Mouse (Mus musculus): ENCODE data around the gene Eras. TPM values are rescaled to one million over a fixed set of nuclear protein-coding genes. Genes with fewer than 3 reads are reported as not detected.
"Not testable (repeated sequence)": the region's sequence is repeated elsewhere in the genome, so short reads cannot be mapped to it uniquely, and the experiment has no call there.

Gene Eras
- polyA plus RNA-seq, 1 experiment from 2014 or later, result not detected

GRCm38 (mm10) chrX:7947108-7947899 is 18.9 kb upstream of the Eras start, which contains the start of gene Hdac6:
Hdac6 (minus strand) TSS chrX:7947889.
- Histone ChIP-seq H3K27ac (replicated peaks) (peak within 1 kb of the TSS; percentile 63), H3K9ac (replicated peaks) (peak within 1 kb of the TSS; percentile 58), H3K4me2 (replicated peaks) (peak within 1 kb of the TSS; percentile 50), H3K9me3 (no peaks in the 10 kb centered on the region), H3K27me3 (no peaks in the 10 kb centered on the region), H3K36me3 (no peaks in the 10 kb centered on the region), H3K4me1 (0 out of 2 replicates have a peak, but pooled peaks cover 4% of the 10 kb centered on the region), H3K4me3 (peak within 1 kb of the TSS; percentile 53)
- peak; percentile 60 for ATAC-seq (replicated peaks)
- 23% methylated on average over 35 of the region's 37 CpGs for WGBS

- Histone ChIP-seq H3K4me1 (0 out of 2 replicates have a peak, but pooled peaks cover 4% of the 10 kb centered on the region), H3K9ac (replicated peaks) (no peak overlapping the region), H3K27ac (replicated peaks) (no peak overlapping the region), H3K27me3 (no peaks in the 10 kb centered on the region), H3K4me3 (no peak overlapping the region), H3K9me3 (no peaks in the 10 kb centered on the region), H3K36me3 (no peaks in the 10 kb centered on the region), H3K4me2 (replicated peaks) (no peak overlapping the region)
- 71% methylated on average over 8 of the region's 8 CpGs for WGBS
- no peak for ATAC-seq (replicated peaks)
These were observed 17.2 kb upstream of the Eras start for GRCm38 (mm10) chrX:7945618-7946017.

- Histone ChIP-seq H3K36me3 (0 out of 2 replicates have a peak, but pooled peaks cover 9% of the 10 kb centered on the region), H3K4me2 (replicated peaks) (no peak overlapping the region), H3K27me3 (no peaks in the 10 kb centered on the region), H3K4me3 (no peak overlapping the region), H3K27ac (replicated peaks) (no peak overlapping the region), H3K9ac (replicated peaks) (no peak overlapping the region), H3K9me3 (no peaks in the 10 kb centered on the region), H3K4me1 (no peaks in the 10 kb centered on the region)
- WGBS, result 87% methylated on average over 6 of the region's 6 CpGs
- ATAC-seq (replicated peaks), result no peak
These were observed 9.3 kb upstream of the Eras start for GRCm38 (mm10) chrX:7937667-7938066.

GRCm38 (mm10) chrX:7936874-7937273 is 8.5 kb upstream of the Eras start:
- WGBS, result 62% methylated on average over 11 of the region's 11 CpGs

GRCm38 (mm10) chrX:7927116-7927515 is 1.3 kb downstream of the Eras start:
- no peak overlapping the region for H3K9ac ChIP-seq (replicated peaks)
- H3K36me3 ChIP-seq, result peaks cover 8% of the 10 kb centered on the region; the same call in 1 of the 2 replicates
- no peak overlapping the region for H3K4me3 ChIP-seq
- H3K27ac ChIP-seq (replicated peaks), result no peak overlapping the region
- 24% methylated on average over 10 of the region's 10 CpGs for WGBS
- H3K27me3 ChIP-seq, result no peaks in the 10 kb centered on the region
- no peaks in the 10 kb centered on the region for H3K9me3 ChIP-seq
- no peak for ATAC-seq (replicated peaks)
- no peak overlapping the region for H3K4me2 ChIP-seq (replicated peaks)
- H3K4me1 ChIP-seq, result peaks cover 10% of the 10 kb centered on the region; the same call in 1 of the 2 replicates

More at GRCm38 (mm10) chrX:7936874-7937273, 8.5 kb upstream of the Eras start:
- H3K4me3 ChIP-seq, result no peak overlapping the region
- no peaks in the 10 kb centered on the region for H3K4me1 ChIP-seq
- no peaks in the 10 kb centered on the region for H3K27me3 ChIP-seq
- no peak for ATAC-seq (replicated peaks)
- H3K4me2 ChIP-seq (replicated peaks), result no peak overlapping the region
- no peak overlapping the region for H3K9ac ChIP-seq (replicated peaks)
- H3K27ac ChIP-seq (replicated peaks), result no peak overlapping the region
- no peaks in the 10 kb centered on the region for H3K9me3 ChIP-seq
- 0 out of 2 replicates have a peak, but pooled peaks cover 9% of the 10 kb centered on the region for H3K36me3 ChIP-seq

GRCm38 (mm10) chrX:7926266-7926665 is 2.1 kb downstream of the Eras start:
- Histone ChIP-seq H3K9me3 (no peaks in the 10 kb centered on the region), H3K36me3 (peaks cover 6% of the 10 kb centered on the region; the same call in 1 of the 2 replicates), H3K9ac (replicated peaks) (no peak overlapping the region), H3K4me1 (peaks cover 13% of the 10 kb centered on the region; the same call in 1 of the 2 replicates), H3K27me3 (no peaks in the 10 kb centered on the region), H3K4me3 (no peak overlapping the region), H3K27ac (replicated peaks) (no peak overlapping the region), H3K4me2 (replicated peaks) (no peak overlapping the region)
- 78% methylated on average over 6 of the region's 6 CpGs for WGBS
- ATAC-seq (replicated peaks), result no peak

GRCm38 (mm10) chrX:7922032-7922431 is 6.4 kb downstream of the Eras start:
- H3K4me2 ChIP-seq (replicated peaks), result peak overlapping the region; percentile 53
- no peaks in the 10 kb centered on the region for H3K9me3 ChIP-seq
- no peak for ATAC-seq (replicated peaks)
- 17% methylated on average over 47 of the region's 48 CpGs for WGBS
- H3K27ac ChIP-seq (replicated peaks), result no peak overlapping the region
- peaks cover 16% of the 10 kb centered on the region; the same call in 1 of the 2 replicates for H3K4me1 ChIP-seq
- peak overlapping the region; percentile 44 for H3K9ac ChIP-seq (replicated peaks)
- no peaks in the 10 kb centered on the region for H3K36me3 ChIP-seq
- H3K27me3 ChIP-seq, result no peaks in the 10 kb centered on the region
- H3K4me3 ChIP-seq, result peak overlapping the region; percentile 50

GRCm38 (mm10) chrX:7919601-7920383 is 8.6 kb downstream of the Eras start, which contains the start of gene Pcsk1n:
Pcsk1n (plus strand) TSS chrX:7919822.
- H3K27me3 ChIP-seq, result no peaks in the 10 kb centered on the region
- peak within 1 kb of the TSS; percentile 53 for H3K4me2 ChIP-seq (replicated peaks)
- peaks cover 16% of the 10 kb centered on the region; the same call in 1 of the 2 replicates for H3K4me1 ChIP-seq
- H3K27ac ChIP-seq (replicated peaks), result peak within 1 kb of the TSS; percentile 64
- WGBS, result 20% methylated on average over 40 of the region's 40 CpGs
- peak within 1 kb of the TSS; percentile 50 for H3K4me3 ChIP-seq
- peak within 1 kb of the TSS; percentile 59 for H3K9ac ChIP-seq (replicated peaks)
- no peaks in the 10 kb centered on the region for H3K36me3 ChIP-seq
- peak; percentile 89 for ATAC-seq (replicated peaks)
- H3K9me3 ChIP-seq, result no peaks in the 10 kb centered on the region

GRCm38 (mm10) chrX:7917960-7918359 is 10.4 kb downstream of the Eras start:
- H3K9ac ChIP-seq (replicated peaks); H3K4me3 ChIP-seq; H3K36me3 ChIP-seq; H3K9me3 ChIP-seq; H3K27me3 ChIP-seq; H3K4me2 ChIP-seq (replicated peaks); ATAC-seq (replicated peaks); H3K27ac ChIP-seq (replicated peaks): not testable (repeated sequence)
- 75% methylated on average over 6 of the region's 6 CpGs for WGBS
- peaks cover 14% of the 10 kb centered on the region; the same call in 1 of the 2 replicates for H3K4me1 ChIP-seq

- not testable (repeated sequence) for H3K27ac ChIP-seq (replicated peaks); H3K36me3 ChIP-seq; H3K4me2 ChIP-seq (replicated peaks); H3K9ac ChIP-seq (replicated peaks); H3K4me1 ChIP-seq; H3K4me3 ChIP-seq; H3K27me3 ChIP-seq; ATAC-seq (replicated peaks); H3K9me3 ChIP-seq
- 14% methylated on average over 3 of the region's 3 CpGs for WGBS
These were observed 12.7 kb downstream of the Eras start for GRCm38 (mm10) chrX:7915669-7916068.

GRCm38 (mm10) chrX:7910473-7910872 is 17.9 kb downstream of the Eras start:
- WGBS, result 42% methylated on average over 6 of the region's 6 CpGs
- H3K4me3 ChIP-seq, result no peak overlapping the region
- no peak overlapping the region for H3K9ac ChIP-seq (replicated peaks)
- no peak overlapping the region for H3K27ac ChIP-seq (replicated peaks)
- H3K4me1 ChIP-seq, result no peaks in the 10 kb centered on the region
- H3K4me2 ChIP-seq (replicated peaks), result no peak overlapping the region
- no peak for ATAC-seq (replicated peaks)
- no peaks in the 10 kb centered on the region for H3K9me3 ChIP-seq
- H3K36me3 ChIP-seq, result peaks cover 7% of the 10 kb centered on the region; the same call in 1 of the 2 replicates
- no peaks in the 10 kb centered on the region for H3K27me3 ChIP-seq

GRCm38 (mm10) chrX:7909242-7909641 is 19.2 kb downstream of the Eras start, which contains the start of gene Gm10490:
Gm10490 (plus strand) TSS chrX:7909542.
- not testable (repeated sequence) for H3K27ac ChIP-seq (replicated peaks); H3K36me3 ChIP-seq; H3K9ac ChIP-seq (replicated peaks); H3K9me3 ChIP-seq; H3K4me1 ChIP-seq; H3K27me3 ChIP-seq; H3K4me3 ChIP-seq; ATAC-seq (replicated peaks); H3K4me2 ChIP-seq (replicated peaks)
- 90% methylated on average over 4 of the region's 4 CpGs for WGBS
